Mouse (Mus musculus) lung, postnatal 36 days (tissue): ENCODE results near the gene Gm49361.

ENCODE experiments used
- DNase-seq: peaks from one replicate; pipeline ENCODE4 v3.0.0; 2022; ENCODE audit warnings: mixed read lengths

Gm49361 gene

DNA sequence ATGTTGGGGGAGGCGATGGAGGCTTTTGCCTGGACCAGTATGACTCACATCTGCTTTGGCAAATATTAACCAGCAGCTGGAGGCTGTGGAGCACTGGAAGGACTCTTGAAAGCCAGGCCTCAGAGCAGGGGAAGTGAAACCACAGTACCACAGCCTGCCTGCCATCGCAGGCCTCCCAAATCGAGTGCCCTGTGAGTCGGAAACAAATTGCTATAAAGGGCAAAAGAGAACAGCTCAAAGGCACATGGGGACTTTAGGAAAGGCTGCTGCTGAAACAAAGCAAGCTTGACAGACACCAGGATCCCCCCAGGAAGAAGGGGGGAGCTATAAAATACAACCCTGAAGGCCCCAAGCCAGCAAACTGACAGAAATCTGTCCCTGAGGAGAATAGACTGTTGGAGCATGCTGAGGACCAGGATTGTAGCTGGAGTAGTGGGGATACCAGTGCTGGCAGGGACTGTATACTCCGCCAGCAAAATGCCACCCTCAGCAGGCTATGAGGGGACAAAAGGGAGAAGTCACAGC is 15.9 kb downstream of the Gm49361 start:
- DNase-seq: peak; percentile 74

DNA sequence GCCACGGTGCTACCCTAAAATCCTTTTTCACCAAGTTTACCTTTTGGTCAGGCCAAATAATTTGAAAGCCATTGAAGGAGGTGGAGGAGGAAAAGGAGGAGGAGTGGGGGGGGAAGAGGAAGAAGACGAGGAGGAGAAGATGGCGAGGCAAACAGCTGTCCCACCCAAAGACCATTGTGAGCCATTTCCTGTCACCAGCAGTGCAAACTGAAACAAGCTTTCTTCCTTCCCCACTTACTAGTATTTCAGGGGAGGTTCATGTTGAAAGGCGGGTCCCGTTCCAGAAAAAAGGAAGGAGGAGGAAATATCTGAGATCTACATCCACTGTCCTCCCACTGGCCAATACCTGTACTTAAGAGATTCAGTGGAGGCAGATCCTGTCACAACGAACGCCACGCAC is 16.5 kb downstream of the Gm49361 start:
- DNase-seq: peak; percentile 64

- no peak for DNase-seq
Observed at GRCm38 (mm10) chr14:57726172-57726571, 19.7 kb downstream of the Gm49361 start.

DNA sequence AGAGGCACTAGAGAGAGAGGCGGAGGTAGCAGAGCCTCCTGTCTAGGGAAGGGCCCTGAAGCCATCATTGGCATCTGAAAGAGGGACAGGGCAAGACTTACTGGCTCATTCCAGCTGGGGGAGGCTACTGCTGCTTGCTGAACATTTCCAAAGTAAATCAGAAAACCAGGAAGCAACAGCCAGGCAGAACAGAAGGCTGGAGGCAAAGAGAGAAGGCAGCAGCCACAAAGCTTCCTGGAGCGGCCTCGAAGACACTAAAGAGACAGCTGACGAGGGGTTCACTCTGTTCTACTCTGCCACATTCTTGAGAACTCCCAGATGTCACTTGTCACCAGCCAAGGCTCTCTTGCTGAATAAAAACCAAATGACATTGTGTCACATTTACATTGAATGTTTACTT is 21.4 kb downstream of the Gm49361 start:
- no peak for DNase-seq

- DNase-seq: no peak
Observed at GRCm38 (mm10) chr14:57718245-57718644, 27.7 kb downstream of the Gm49361 start.

DNA sequence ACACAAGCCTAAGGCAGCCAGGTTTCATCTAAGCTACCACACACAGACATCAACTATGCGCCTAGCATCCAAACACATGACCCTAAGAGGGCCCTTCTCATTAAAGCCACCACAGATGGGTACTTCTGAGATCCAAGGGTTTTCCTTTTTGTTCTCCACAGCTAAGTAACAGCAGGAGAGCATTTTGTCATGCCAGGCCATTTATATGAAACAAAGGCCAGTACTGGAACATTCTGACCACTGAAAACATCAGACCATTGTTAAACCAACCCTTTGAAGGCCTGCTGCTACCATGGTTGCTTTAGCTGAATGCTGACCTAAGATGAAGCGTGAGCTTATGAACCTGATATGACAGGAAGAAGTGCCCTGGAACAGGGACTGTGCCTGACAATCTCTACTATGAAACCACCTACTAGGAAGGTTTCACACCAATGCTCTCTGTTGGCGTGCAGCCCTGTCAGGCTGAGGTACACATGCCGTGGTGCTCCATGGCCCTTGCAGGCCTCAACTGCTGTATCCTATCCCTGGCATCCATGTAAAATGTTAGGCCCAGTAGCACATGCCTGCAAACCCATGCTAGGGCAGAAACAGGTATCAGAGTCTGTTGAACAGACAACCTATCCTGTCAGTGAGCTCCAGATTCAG is 29.2 kb downstream of the Gm49361 start:
- no peak for DNase-seq

- DNase-seq: peak; percentile 52
Observed at GRCm38 (mm10) chr14:57712884-57713283, 33.0 kb downstream of the Gm49361 start.

DNA sequence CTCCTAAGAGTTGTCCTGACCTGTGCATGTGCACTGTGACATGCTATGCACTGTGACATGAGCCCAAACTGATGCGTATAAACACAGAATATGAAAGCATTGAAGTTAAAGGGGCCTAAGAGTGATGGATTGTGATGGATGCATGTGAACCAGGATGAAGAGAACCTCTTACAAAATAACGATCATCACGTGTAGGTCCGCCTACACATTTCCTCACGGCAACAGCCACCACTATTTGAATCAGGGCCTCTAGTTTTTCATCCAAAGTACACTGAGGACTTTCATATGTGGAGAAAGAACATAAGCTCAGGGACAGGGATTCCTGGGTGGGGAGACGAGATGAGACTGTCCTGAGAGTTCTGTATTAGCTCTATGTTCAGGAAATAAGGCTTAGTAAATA is 34.8 kb downstream of the Gm49361 start:
- no peak for DNase-seq

DNA sequence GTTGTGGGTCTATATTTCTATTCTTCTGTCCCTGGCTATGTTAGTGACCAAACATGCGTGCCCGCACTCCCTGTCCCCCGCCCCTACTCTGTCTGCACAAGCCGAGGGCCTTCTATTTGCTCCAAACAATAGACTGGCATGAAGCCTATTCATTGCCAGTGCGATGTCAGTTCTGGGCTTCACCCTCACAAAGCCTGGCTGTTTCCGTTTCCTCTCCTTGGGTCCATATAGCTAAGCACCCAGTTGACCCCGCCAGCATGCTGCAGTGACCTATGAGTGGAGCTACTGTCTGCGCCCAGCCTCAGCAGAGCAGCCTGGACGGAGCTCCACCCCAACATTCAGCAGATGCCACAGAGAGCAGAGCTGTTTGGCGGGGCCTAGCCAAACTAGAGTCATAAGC is 36.7 kb downstream of the Gm49361 start:
- DNase-seq: peak; percentile 84

DNA sequence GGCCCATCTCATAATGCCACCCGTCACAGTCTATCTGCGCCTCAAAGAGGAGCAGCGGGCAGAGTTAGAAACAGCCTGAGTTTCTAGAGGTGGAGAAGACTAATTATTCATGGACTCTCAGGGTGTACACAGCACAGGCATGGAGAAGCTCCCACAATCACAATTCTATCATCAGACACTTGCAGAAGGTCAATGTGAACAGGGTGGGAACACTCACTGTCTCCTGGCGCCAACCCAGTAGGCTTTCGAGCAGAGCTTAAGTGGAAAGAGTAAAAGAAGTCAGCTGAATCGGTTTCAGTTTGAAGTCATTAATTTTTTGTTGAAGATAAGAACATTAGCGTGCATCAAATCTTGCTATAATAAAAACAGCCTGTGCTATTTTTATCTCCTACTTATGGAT is 37.3 kb downstream of the Gm49361 start:
- DNase-seq: peak; percentile 71

- DNase-seq: peak; percentile 54
Observed at GRCm38 (mm10) chr14:57707100-57707893, 38.6 kb downstream of the Gm49361 start.

- DNase-seq: no peak
Observed at GRCm38 (mm10) chr14:57706760-57707099, 39.2 kb downstream of the Gm49361 start.

- DNase-seq: no peak
Observed at GRCm38 (mm10) chr14:57705759-57706158, 40.1 kb downstream of the Gm49361 start.

GRCm38 (mm10) chr14:57705075-57705474 is 40.8 kb downstream of the Gm49361 start:
- no peak for DNase-seq

GRCm38 (mm10) chr14:57701915-57702477 is 43.9 kb downstream of the Gm49361 start:
- DNase-seq: peak; percentile 50

DNA sequence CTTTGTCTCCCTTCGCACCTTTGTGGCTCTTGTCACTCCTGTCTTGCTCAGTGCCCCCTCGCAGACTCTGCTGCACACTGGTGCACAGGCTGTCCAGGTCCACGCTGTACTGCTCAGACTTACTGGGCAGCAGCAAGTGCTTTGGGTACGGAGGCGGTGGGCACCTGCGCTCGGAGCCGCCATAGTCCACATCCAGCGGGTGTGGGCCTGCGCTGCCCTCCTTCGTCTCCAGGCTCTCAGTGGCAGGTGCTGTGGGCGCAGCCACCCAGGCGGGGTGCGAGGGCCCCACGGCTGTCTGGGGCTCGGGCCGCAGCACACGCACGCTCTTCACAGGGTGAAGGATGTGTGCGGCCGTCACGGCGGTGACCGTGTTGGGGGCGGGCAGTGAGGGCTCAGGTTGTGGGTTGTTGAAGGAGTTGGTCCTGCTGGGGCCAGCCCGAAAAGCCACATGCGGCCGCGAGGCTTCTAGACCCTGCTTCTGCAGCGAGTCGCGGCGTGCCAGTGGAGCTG is 46.4 kb downstream of the Gm49361 start:
- no peak for DNase-seq

DNA sequence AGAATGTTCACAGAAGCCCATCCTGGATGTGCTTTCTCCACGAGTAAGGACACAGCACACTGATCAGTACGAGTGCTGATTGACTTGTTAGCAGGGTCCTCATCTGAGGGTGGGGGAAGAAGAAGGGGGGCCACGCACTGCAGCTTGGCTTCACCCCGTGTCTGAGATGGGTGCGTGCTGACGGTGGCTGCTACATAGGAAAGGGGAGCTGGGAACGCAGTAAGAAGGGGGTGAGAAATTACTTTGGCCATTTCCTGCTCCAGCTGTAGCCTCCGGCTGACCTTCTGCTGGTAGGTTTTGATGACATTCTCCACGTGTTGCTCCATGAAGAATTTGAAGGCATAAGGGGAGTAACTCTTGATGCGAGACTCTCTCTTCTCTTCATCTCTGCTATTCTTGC is 46.9 kb downstream of the Gm49361 start:
- no peak for DNase-seq

DNA sequence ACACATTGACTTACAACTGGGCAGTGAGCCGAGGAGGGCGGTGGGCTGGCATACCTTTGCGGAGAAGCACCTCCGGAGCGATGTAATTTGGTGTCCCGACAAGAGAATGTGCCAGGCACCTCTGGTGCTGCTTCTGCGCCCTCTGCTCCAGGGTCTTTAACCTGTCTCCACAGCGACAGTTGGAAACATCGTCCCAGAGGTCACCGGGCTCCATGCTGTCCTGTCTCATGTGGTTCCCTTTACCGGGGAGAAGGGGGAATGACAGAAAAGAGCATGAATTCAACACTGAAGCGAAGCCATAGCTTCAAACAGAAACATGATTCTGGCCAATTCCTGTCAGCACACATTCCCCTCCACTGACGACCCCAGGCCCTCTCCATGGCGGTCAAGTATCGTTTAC is 49.8 kb downstream of the Gm49361 start:
- no peak for DNase-seq

- DNase-seq: no peak
Observed at GRCm38 (mm10) chr14:57695550-57695949, 50.4 kb downstream of the Gm49361 start.

- no peak for DNase-seq
Observed at GRCm38 (mm10) chr14:57694246-57694645, 51.7 kb downstream of the Gm49361 start.

DNA sequence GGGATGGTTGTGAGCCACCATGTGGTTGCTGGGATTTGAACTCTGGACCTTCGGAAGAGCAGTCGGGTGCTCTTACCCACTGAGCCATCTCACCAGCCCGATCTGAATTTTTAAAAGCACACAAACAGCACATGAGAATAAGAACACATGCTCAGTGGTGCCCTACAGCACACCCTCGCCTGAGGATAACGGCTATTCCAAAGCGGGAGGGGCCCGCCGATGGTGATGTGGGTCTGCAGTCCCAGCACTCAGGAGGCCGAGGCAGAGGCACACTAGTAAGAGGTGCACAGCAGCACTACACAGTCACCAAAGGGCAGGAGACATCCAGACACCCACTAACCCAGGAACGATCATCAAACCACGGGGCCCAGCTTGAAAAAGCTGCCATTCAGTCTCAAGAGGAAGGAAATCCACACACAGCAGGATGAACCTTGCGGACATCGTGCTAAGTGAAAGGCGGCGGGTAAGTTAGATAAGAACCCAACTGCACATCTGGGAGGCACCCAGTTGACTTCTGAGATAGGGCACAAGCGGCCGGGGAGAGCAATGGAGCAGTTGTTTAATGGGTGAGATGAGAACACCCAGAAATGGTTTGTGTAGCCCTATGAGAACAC is 53.3 kb downstream of the Gm49361 start:
- no peak for DNase-seq

DNA sequence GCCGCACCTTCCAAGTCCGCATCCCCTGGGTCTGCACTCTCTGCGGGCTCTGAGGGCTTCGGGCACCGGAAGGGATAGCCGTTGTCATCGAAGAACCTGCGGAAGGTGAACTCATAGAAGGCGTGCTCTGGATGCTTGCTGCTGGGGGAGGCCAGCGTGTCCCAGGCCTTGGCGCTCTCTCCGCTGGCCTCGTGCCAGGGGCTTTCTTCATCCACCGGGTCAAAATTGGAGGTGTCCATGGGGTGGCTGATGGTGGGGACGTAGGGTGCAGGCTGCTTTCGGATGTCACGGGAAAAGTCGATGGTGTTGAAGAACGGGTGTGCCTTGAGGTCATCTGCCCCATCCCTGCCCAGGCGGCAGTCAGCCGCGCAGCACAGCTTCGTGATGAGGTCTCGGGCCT is 54.6 kb downstream of the Gm49361 start:
- DNase-seq: no peak

- DNase-seq: no peak
Observed at GRCm38 (mm10) chr14:57690681-57691080, 55.2 kb downstream of the Gm49361 start.
